Mouse (Mus musculus) hindlimb bud, embryonic 11.5 days (tissue): ENCODE results near the gene Gm21994.
"Not testable (repeated sequence)": the region's sequence is repeated elsewhere in the genome, so short reads cannot be mapped to it uniquely, and the experiment has no call there.

Experiments used
- DNase-seq: peaks from one replicate; pipeline ENCODE4 v3.0.0-alpha.2; 2012; ENCODE audit warnings: low read depth, low spot score; ENCODE audit errors: extremely low spot score

Gene Gm21994

GRCm38 (mm10) chr2:150255491-150255890 lies at the start of gene Gm21994:
Gene Gm21994, minus strand, starts transcription at chr2:150255591.
- DNase-seq: not testable (repeated sequence)

DNA sequence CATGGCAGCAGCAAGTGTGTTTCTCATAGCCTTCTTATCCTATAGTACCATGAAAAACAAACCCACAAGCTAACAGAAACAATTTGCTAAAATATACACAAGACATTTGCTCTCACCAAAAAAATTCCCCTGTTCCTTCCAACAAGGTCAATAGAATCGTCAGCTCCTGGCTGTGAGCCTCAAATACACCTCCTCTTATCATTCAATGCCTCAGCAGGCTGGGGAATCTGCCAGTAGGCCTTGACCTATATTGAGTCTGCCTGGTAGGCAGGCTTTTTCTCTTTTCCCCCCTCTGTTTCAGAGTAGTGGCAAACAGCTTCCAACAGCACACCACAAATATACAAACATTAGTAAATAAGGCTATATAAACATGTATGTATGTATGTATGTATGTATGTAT lies 43.7 kb upstream of the Gm21994 start:
- no peak for DNase-seq

DNA sequence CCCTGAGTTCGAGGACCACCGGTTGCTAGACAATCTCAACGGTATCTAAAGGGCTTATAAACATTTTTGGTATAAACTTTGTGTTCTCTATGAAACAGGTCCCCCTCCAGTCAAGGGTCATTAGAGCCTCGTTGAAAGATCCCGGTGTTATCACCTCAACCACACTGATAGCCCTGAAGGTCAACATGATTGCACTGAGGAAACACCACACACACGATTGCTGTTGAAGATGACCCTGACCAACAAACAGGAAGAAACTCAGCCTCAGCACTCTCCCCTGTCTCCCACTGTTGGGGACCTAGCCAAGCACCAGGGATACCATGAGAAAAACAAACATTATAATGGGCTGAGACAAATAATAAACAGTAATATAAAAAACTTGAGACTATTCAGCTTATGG lies 38.3 kb upstream of the Gm21994 start:
- no peak for DNase-seq

- DNase-seq: not testable (repeated sequence)
These were observed 1.9 kb upstream of the Gm21994 start, which contains the start of gene Gm14124 for GRCm38 (mm10) chr2:150257291-150257690. Gene Gm14124, plus strand, starts transcription at chr2:150257517.

DNA sequence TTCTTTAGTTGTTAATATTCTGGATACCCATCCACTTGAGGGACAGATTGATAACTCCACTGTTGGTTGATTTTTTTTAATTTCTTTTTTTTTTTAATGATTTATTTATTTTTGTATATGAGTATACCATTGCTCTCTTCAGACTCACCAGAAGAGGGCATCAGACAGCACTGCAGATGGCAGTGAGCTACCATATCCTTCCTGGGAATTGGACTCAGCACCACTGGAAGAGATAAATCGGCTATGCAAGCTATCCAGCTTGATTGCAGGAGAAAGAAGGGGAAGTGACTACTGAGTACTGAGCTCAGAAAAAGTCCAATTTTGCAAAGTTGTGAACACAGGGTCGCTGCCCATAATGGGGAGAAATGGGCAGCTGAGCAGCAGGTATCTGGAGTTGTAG lies 1.5 kb upstream of the Gm21994 start:
- not testable (repeated sequence) for DNase-seq

DNA sequence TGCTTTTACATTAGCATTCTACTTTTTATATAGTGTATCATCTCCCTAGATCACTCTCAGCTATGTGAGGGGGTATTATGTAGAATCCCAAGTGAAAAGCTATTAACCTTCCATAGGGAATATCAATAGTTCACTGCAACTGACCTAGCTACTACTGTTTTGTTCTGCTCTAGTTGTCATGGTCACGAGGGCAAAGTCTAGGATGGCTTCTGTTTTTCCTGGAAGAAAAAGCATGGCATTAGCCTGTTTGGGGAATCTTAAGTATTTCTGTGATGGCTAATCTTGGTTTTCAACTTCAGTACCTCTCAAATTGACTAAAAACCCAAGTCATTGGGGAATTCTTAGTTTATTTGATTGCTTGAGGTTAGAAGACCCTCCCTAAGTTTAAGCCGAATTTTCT lies 12.2 kb downstream of the Gm21994 start:
- DNase-seq: no peak

GRCm38 (mm10) chr2:150223263-150223662 lies 32.1 kb downstream of the Gm21994 start:
- not testable (repeated sequence) for DNase-seq

DNA sequence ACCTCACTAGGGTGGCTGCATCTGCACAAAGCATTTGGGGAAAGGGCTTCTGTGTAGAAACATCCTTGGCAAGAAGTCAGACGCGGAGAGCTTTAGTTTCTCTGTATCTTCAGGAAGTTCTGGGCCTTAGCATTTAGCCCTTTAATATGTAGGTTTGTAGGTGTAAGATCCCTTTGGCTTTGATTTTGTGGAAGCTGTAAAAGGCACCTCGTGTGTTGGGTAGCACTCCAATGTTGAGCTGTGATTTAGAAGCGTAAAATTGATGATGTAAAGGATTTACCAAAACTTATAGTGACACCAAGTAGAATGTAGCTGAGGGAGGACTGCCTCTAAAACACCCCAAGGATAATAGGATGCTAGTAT lies 37.0 kb downstream of the Gm21994 start:
- DNase-seq: not testable (repeated sequence)

DNA sequence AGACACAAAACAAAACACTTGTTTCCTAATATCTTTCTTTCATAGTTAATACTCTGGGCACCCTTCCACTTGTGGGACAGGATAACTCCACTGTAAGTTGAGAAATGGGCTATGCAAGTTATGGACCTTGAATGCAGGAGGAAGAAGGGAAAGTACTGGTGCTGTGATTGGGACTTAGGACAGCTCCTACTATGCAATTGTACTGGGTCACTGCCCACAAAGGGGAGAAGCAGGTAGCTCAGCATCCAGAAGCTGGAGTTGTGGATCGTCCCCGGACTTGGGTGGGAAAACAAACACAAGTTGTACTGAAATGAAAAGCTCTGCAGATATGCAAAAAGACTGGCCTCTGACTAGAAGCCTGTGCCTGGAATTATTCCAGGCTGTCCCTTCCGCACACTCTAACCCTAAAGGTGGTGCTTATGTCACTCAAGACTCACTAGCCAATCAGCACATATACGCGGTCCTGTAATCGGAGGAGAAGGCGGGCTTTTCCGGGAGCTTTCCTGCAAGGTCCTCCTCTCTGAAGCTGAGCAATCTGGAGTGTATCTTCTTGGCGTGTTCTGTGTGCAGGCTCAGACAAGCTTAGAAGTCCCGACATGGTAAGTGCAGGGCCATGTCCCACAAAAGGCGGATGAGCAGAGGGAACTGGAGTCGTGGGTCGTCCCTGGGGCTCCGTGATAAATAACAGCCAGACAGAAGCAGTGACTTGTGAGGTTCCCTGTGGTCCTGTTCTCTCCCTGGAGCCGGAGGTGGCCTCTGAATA lies 37.6 kb downstream of the Gm21994 start, which contains the start of gene Zfp937:
Gene Zfp937 (plus strand): TSS at position 474 of the 763 bp plus-strand sequence.
- DNase-seq: peak; percentile 16
